Mouse (Mus musculus) liver, postnatal 0 days (tissue): Measurements from ENCODE around the gene Tprgl.

ENCODE experiments used
- CTCF ChIP-seq: sonication (generic); IDR thresholded peaks from 2 replicates; pipeline ENCODE4 v1.5.1; 2016; ENCODE audit warnings: antibody characterized with exemption, low read depth
- EP300 ChIP-seq: IDR thresholded peaks from 2 replicates; pipeline ENCODE4 v1.6.1; 2016; ENCODE audit warnings: antibody characterized with exemption, low read depth, mild to moderate bottlenecking

GRCm38 (mm10) chr4:154123553-154123952, 36.9 kb downstream of the Tprgl start:
- TF ChIP-seq CTCF (no peak), EP300 (no peak)
